Mouse (Mus musculus): ENCODE results near the gene Spata13. TPM values are rescaled to one million over a fixed set of nuclear protein-coding genes. Genes with fewer than 3 reads are reported as not detected.
A peak's percentile ranks its signal among the peaks of the same experiment; 100 is the strongest.

The Spata13 gene
- polyA plus RNA-seq, 1 experiment from 2014 or later = 2.9 TPM

- TF ChIP-seq CTCF (IDR thresholded peaks at IDR 0.05) = no peak
- ATAC-seq (no peak), DNase-seq (ENCODE audit: low read depth, low spot score) (no peak)
- in situ Hi-C loops (cut with MboI; ENCODE audit: low pct_unique_long_range_greater_than_20kb) = loop anchor here (5.0 kb wide), 1 partner anchor 63 kb away; no protein-coding TSS in a partner anchor
- ChIA-PET CTCF (interaction anchor here (0.6 to 4.0 kb wide), 28 partner anchors 9 to 257 kb away, joined by 3 to 46 read pairs (median 4); partner anchors contain the start of gene Mipep), POLR2A (no interaction called here)
- H3K27me3 ChIP-seq = no peaks in the 10 kb centered on the region
These were observed 136.8 kb downstream of the Spata13 start for GRCm38 (mm10) chr14:60770594-60770993.

- ATAC-seq (peak; percentile 57), DNase-seq (ENCODE audit: low read depth, low spot score) (no peak)
- TF ChIP-seq CTCF (IDR thresholded peaks at IDR 0.05) = peak; percentile 96
- CTCF ChIA-PET = interaction anchor here (0.6 to 4.0 kb wide), 27 partner anchors 8 to 258 kb away, joined by 3 to 46 read pairs (median 4); partner anchors contain the start of gene Mipep
- no peaks in the 10 kb centered on the region for H3K27me3 ChIP-seq
- POLR2A ChIA-PET = no interaction called here
- in situ Hi-C loops (cut with MboI; ENCODE audit: low pct_unique_long_range_greater_than_20kb) = loop anchor here (5.0 kb wide), 1 partner anchor 64 kb away; no protein-coding TSS in a partner anchor
These were observed 137.3 kb downstream of the Spata13 start for GRCm38 (mm10) chr14:60771057-60771456.

- no peak for ATAC-seq
- peak; percentile 51 for TF ChIP-seq CTCF (IDR thresholded peaks at IDR 0.05)
- in situ Hi-C loops (cut with MboI; ENCODE audit: low pct_unique_long_range_greater_than_20kb) = loop anchor here (5.0 kb wide), 1 partner anchor 66 kb away; no protein-coding TSS in a partner anchor
These were observed 139.7 kb downstream of the Spata13 start for GRCm38 (mm10) chr14:60773476-60773875.

GRCm38 (mm10) chr14:60776521-60776920 is 142.7 kb downstream of the Spata13 start:
- DNase-seq (ENCODE audit: low read depth, low spot score) (no peak), ATAC-seq (no peak)
- in situ Hi-C loops (cut with MboI; ENCODE audit: low pct_unique_long_range_greater_than_20kb) = loop anchor here (5.0 kb wide), 1 partner anchor 259 kb away; no protein-coding TSS in a partner anchor
- ChIA-PET CTCF (interaction anchor here (1.0 kb wide), 1 partner anchor 64 kb away, joined by 3 read pairs; no protein-coding TSS in a partner anchor), POLR2A (no interaction called here)
- no peak for TF ChIP-seq CTCF (IDR thresholded peaks at IDR 0.05)
- no peaks in the 10 kb centered on the region for H3K27me3 ChIP-seq

More at GRCm38 (mm10) chr14:60773476-60773875, 139.7 kb downstream of the Spata13 start:
- DNase-seq (ENCODE audit: low read depth, low spot score) = no peak
- ChIA-PET POLR2A (interaction anchor here (1.0 kb wide), 1 partner anchor 62 kb away, joined by 3 read pairs; no protein-coding TSS in a partner anchor), CTCF (no interaction called here)
- no peaks in the 10 kb centered on the region for H3K27me3 ChIP-seq

GRCm38 (mm10) chr14:60777485-60777919 is 143.7 kb downstream of the Spata13 start:
- no peak for TF ChIP-seq CTCF (IDR thresholded peaks at IDR 0.05)
- in situ Hi-C loops (cut with MboI; ENCODE audit: low pct_unique_long_range_greater_than_20kb) = loop anchor here (5.0 kb wide), 1 partner anchor 260 kb away; no protein-coding TSS in a partner anchor
- no peak for DNase-seq (ENCODE audit: low read depth, low spot score)
- ATAC-seq = no peak
- H3K27me3 ChIP-seq = no peaks in the 10 kb centered on the region
- POLR2A ChIA-PET = interaction anchor here (0.7 kb wide), 1 partner anchor 90 kb away, joined by 6 read pairs; no protein-coding TSS in a partner anchor
- CTCF ChIA-PET = interaction anchor here (1.0 kb wide), 1 partner anchor 65 kb away, joined by 3 read pairs; no protein-coding TSS in a partner anchor

GRCm38 (mm10) chr14:60779198-60779597 is 145.4 kb downstream of the Spata13 start:
- no peak for TF ChIP-seq CTCF (IDR thresholded peaks at IDR 0.05)
- H3K27me3 ChIP-seq = no peaks in the 10 kb centered on the region
- ATAC-seq = no peak
- CTCF ChIA-PET = interaction anchor here (1.3 kb wide), 1 partner anchor 9 kb away, joined by 3 read pairs; no protein-coding TSS in a partner anchor
- no peak for DNase-seq (ENCODE audit: low read depth, low spot score)
- in situ Hi-C loops (cut with MboI; ENCODE audit: low pct_unique_long_range_greater_than_20kb) = loop anchor here (5.0 kb wide), 1 partner anchor 262 kb away; no protein-coding TSS in a partner anchor
- POLR2A ChIA-PET = no interaction called here

GRCm38 (mm10) chr14:60782121-60782656 is 148.4 kb downstream of the Spata13 start:
- ATAC-seq = no peak
- no peaks in the 10 kb centered on the region for H3K27me3 ChIP-seq
- ChIA-PET POLR2A (no interaction called here), CTCF (interaction anchor here (3.4 kb wide), 1 partner anchor 12 kb away, joined by 13 read pairs; no protein-coding TSS in a partner anchor)
- no peak for TF ChIP-seq CTCF (IDR thresholded peaks at IDR 0.05)
- DNase-seq (ENCODE audit: low read depth, low spot score) = no peak
- in situ Hi-C loops (cut with MboI; ENCODE audit: low pct_unique_long_range_greater_than_20kb) = no loop called here

GRCm38 (mm10) chr14:60783196-60783595 is 149.4 kb downstream of the Spata13 start:
- POLR2A ChIA-PET = no interaction called here
- H3K27me3 ChIP-seq = no peaks in the 10 kb centered on the region
- in situ Hi-C loops (cut with MboI; ENCODE audit: low pct_unique_long_range_greater_than_20kb) = no loop called here
- CTCF ChIA-PET = interaction anchor here (1.5 to 3.4 kb wide), 2 partner anchors 13 to 45 kb away, joined by 3 to 13 read pairs; no protein-coding TSS in a partner anchor
- no peak for TF ChIP-seq CTCF (IDR thresholded peaks at IDR 0.05)
- ATAC-seq (no peak), DNase-seq (ENCODE audit: low read depth, low spot score) (no peak)

GRCm38 (mm10) chr14:60784427-60785315 is 150.9 kb downstream of the Spata13 start, which contains the start of gene Mipep:
Gene Mipep, plus strand, starts transcription at chr14:60784573.
- H3K27me3 ChIP-seq = no peaks in the 10 kb centered on the region
- TF ChIP-seq CTCF (IDR thresholded peaks at IDR 0.05) = peak; percentile 98
- CTCF ChIA-PET = interaction anchor here (1.0 to 3.4 kb wide), 3 partner anchors 14 to 47 kb away, joined by 3 to 13 read pairs (median 4); no protein-coding TSS in a partner anchor
- in situ Hi-C loops (cut with MboI; ENCODE audit: low pct_unique_long_range_greater_than_20kb) = no loop called here
- DNase-seq (ENCODE audit: low read depth, low spot score) = peak; percentile 61
- peak; percentile 83 for ATAC-seq
- POLR2A ChIA-PET = no interaction called here

- ATAC-seq = no peak
- CTCF ChIA-PET = interaction anchor here (0.6 to 3.3 kb wide), 8 partner anchors 9 to 368 kb away, joined by 3 to 18 read pairs (median 3); no protein-coding TSS in a partner anchor
- POLR2A ChIA-PET = no interaction called here
- no peak for DNase-seq (ENCODE audit: low read depth, low spot score)
- in situ Hi-C loops (cut with MboI; ENCODE audit: low pct_unique_long_range_greater_than_20kb) = loop anchor here (10.0 kb wide), 1 partner anchor 295 kb away; no protein-coding TSS in a partner anchor
- H3K27me3 ChIP-seq = no peaks in the 10 kb centered on the region
- peak; percentile 75 for TF ChIP-seq CTCF (IDR thresholded peaks at IDR 0.05)
These were observed 156.3 kb downstream of the Spata13 start for GRCm38 (mm10) chr14:60790103-60790502.

Data from Patski (cell line).